In genomic region chr6:115759461-115759860, GRCm38 (mm10) we compare ENCODE assay signal across 12 mouse cellular contexts. TPM values are rescaled to one million over a fixed set of nuclear protein-coding genes. Genes with fewer than 3 reads are reported as not detected.
DNase-seq lines count a peak whose midpoint lies in the region; ATAC-seq and TF ChIP-seq lines count a peak whose summit lies in the region.
"Had no signal": no experiment of that assay in that cellular context is flagged by ENCODE, and none has a peak within 500 bp of the region (broad histone marks: within the 10 kb centered on the region; RNA-seq: fewer than 3 reads in every experiment).

No protein-coding gene starts in this region.

- TF ChIP-seq CTCF in lung, embryonic 14.5 days (IDR thresholded peaks at IDR 0.05; ENCODE audit: low read depth): no peak

- H3K36me3 ChIP-seq in lung, embryonic 14.5 days (ENCODE audit: insufficient read depth): no peaks in the 10 kb centered on the region
- no peaks in the 10 kb centered on the region for H3K36me3 ChIP-seq in liver, embryonic 13.5 days
- no peaks in the 10 kb centered on the region for H3K36me3 ChIP-seq in stomach, embryonic 15.5 days

- no peaks in the 10 kb centered on the region for H3K9me3 ChIP-seq in lung, embryonic 14.5 days (ENCODE audit: low read depth, low read length)
- H3K9me3 ChIP-seq in liver, embryonic 13.5 days (replicated peaks): no peaks in the 10 kb centered on the region
- H3K9me3 ChIP-seq in stomach, embryonic 15.5 days: no peaks in the 10 kb centered on the region

- WGBS in lung, embryonic 14.5 days: 24% methylated on average over 5 of the region's 5 CpGs
- 30% methylated on average over 5 of the region's 5 CpGs for WGBS in liver, embryonic 13.5 days (ENCODE audit: insufficient replicate concordance)
- 44% methylated on average over 5 of the region's 5 CpGs for WGBS in stomach, embryonic 15.5 days

- ATAC-seq in lung, embryonic 14.5 days (ENCODE audit: insufficient read depth): no peak
- ATAC-seq in hematopoietic stem cell, adult 5-6 weeks (replicated peaks in 1 of 2; ENCODE audit: insufficient read depth in 1 of 2, low FRiP score in 2 of 2, low TSS enrichment in 1 of 2, low read depth in 1 of 2, poor library complexity in 2 of 2, severe bottlenecking in 2 of 2): peak; percentile 43 to 62
- ATAC-seq in liver, embryonic 13.5 days (ENCODE audit: low read depth): no peak; the same call in 1 of the 2 replicates
- peak; percentile 9; the same call in 1 of the 2 replicates for ATAC-seq in stomach, embryonic 15.5 days (ENCODE audit: insufficient read depth, low FRiP score, low read depth)

- no peak overlapping the region for H3K27ac ChIP-seq in lung, embryonic 14.5 days (ENCODE audit: low read depth)
- H3K27ac ChIP-seq in liver, embryonic 13.5 days: peak overlapping the region; percentile 83
- peak overlapping the region; percentile 61 for H3K27ac ChIP-seq in stomach, embryonic 15.5 days

- no peak overlapping the region for H3K9ac ChIP-seq in lung, embryonic 14.5 days
- H3K9ac ChIP-seq in liver, embryonic 13.5 days: peak overlapping the region; percentile 71
- H3K9ac ChIP-seq in stomach, embryonic 15.5 days: no peak overlapping the region

- H3K4me2 ChIP-seq in lung, embryonic 14.5 days: no peak overlapping the region
- peak overlapping the region; percentile 63 for H3K4me2 ChIP-seq in liver, embryonic 13.5 days
- peak overlapping the region; percentile 11; the same call in 1 of the 2 replicates for H3K4me2 ChIP-seq in stomach, embryonic 15.5 days
- H3K4me2 ChIP-seq: heart, embryonic 11.5 days had no signal

- DNase-seq in lung, embryonic 14.5 days: peak; percentile 21
- DNase-seq in lung, postnatal 25 days (ENCODE audit: low spot score): no peak
- peak; percentile 20 for DNase-seq in liver, embryonic 13.5 days
- no peak for DNase-seq in heart, postnatal 36 days
- DNase-seq in testis, postnatal 14 days (ENCODE audit: low spot score): no peak
- DNase-seq: adrenal gland, adult 2 months; cerebellum, adult 2 months; right cerebral cortex, postnatal 4 days; thymus, postnatal 25 days had no signal

- H3K4me3 ChIP-seq in lung, embryonic 14.5 days (ENCODE audit: low read depth, low read length): no peak overlapping the region
- H3K4me3 ChIP-seq in liver, embryonic 13.5 days (replicated peaks): peak overlapping the region; percentile 57
- no peak overlapping the region for H3K4me3 ChIP-seq in stomach, embryonic 15.5 days (replicated peaks)

- peaks cover 18% of the 10 kb centered on the region for H3K4me1 ChIP-seq in lung, embryonic 14.5 days (ENCODE audit: insufficient read depth)
- H3K4me1 ChIP-seq in liver, embryonic 13.5 days (replicated peaks): peaks cover 96% of the 10 kb centered on the region
- H3K4me1 ChIP-seq in stomach, embryonic 15.5 days: peaks cover 23% of the 10 kb centered on the region

- H3K27me3 ChIP-seq in lung, embryonic 14.5 days (ENCODE audit: insufficient read depth, low read length): no peaks in the 10 kb centered on the region
- no peaks in the 10 kb centered on the region for H3K27me3 ChIP-seq in liver, embryonic 13.5 days
- no peaks in the 10 kb centered on the region for H3K27me3 ChIP-seq in stomach, embryonic 15.5 days (replicated peaks)

- intact Hi-C loops in heart, postnatal 36 days (cut with DNase I): no loop called here

RNA-seq across cellular contexts. Expression of gene Tmem40, which starts 2.7 kb away (rescaled TPM):
- 2.2 and 2.4 TPM in 2 replicates for polyA plus RNA-seq in lung, embryonic 14.5 days (2014; fragmentation: Nextera tagmentation; extraction: Ambion mirVana)
- total RNA-seq in hematopoietic stem cell, adult 5-6 weeks (2017): 20.8 and 62.5 TPM in 2 replicates
- 28.3 and 29.9 TPM in 2 replicates for polyA plus RNA-seq in liver, embryonic 13.5 days (2015; fragmentation: Nextera tagmentation; extraction: Ambion mirVana)
- polyA plus RNA-seq in stomach, embryonic 15.5 days (2015; fragmentation: Nextera tagmentation; extraction: Ambion mirVana): 8.2 and 14.9 TPM in 2 replicates
- under 1 TPM; 0.33 to 0.60 TPM for total RNA-seq in heart, postnatal 36 days (2021)
- polyA plus RNA-seq: adrenal gland, adult 2 months had no signal

RNA-seq across cellular contexts. Expression of gene Cand2, which starts 14.9 kb away (rescaled TPM):
- polyA plus RNA-seq in lung, embryonic 14.5 days (2014; fragmentation: Nextera tagmentation; extraction: Ambion mirVana): 38.3 and 46.3 TPM in 2 replicates
- total RNA-seq in hematopoietic stem cell, adult 5-6 weeks (2017): 7.1 and 8.6 TPM in 2 replicates
- polyA plus RNA-seq in liver, embryonic 13.5 days (2015; fragmentation: Nextera tagmentation; extraction: Ambion mirVana): 3.3 and 4.3 TPM in 2 replicates
- 19.9 and 22.6 TPM in 2 replicates for polyA plus RNA-seq in stomach, embryonic 15.5 days (2015; fragmentation: Nextera tagmentation; extraction: Ambion mirVana)
- total RNA-seq in heart, postnatal 36 days (2021): 10 to 100 TPM; 72.4 to 76.5 TPM

RNA-seq across cellular contexts. Expression of gene Rpl32, which starts 49.1 kb away (rescaled TPM):
- polyA plus RNA-seq in lung, embryonic 14.5 days (2014; fragmentation: Nextera tagmentation; extraction: Ambion mirVana): 2,372 and 2,581 TPM in 2 replicates
- total RNA-seq in hematopoietic stem cell, adult 5-6 weeks (2017): 6,333 and 6,615 TPM in 2 replicates
- polyA plus RNA-seq in liver, embryonic 13.5 days (2015; fragmentation: Nextera tagmentation; extraction: Ambion mirVana): 1,700 and 1,736 TPM in 2 replicates
- 2,176 and 2,210 TPM in 2 replicates for polyA plus RNA-seq in stomach, embryonic 15.5 days (2015; fragmentation: Nextera tagmentation; extraction: Ambion mirVana)
- 100 to 1,000 TPM; 621 to 649 TPM for total RNA-seq in heart, postnatal 36 days (2021)

Comparison
In these comparisons a context has a peak if more than half of its experiments do, and no peak if none do; other contexts are left out.
1. DNase-seq: peak in lung, embryonic 14.5 days (single experiment) and liver, embryonic 13.5 days (single experiment); none in lung, postnatal 25 days (single experiment), heart, postnatal 36 days (0 of 2) and testis, postnatal 14 days (single experiment).
2. ATAC-seq: peak in hematopoietic stem cell, adult 5-6 weeks (2 of 2) and stomach, embryonic 15.5 days (single experiment); none in lung, embryonic 14.5 days (single experiment) and liver, embryonic 13.5 days (single experiment).